Mouse (Mus musculus): Measurements from ENCODE around the gene Kat2b.

GRCm38 (mm10) chr17:53582805-53583204 is 16.1 kb downstream of the Kat2b start:
- no peak for TF ChIP-seq CTCF (IDR thresholded peaks at IDR 0.05; ENCODE audit: low read depth, low read length)
- no peak for TF ChIP-seq TAL1 (conservative IDR thresholded peaks at IDR 0.05; ENCODE audit: low read depth, low read length)
- no peak for TF ChIP-seq POLR2AphosphoS5 (IDR thresholded peaks at IDR 0.05; ENCODE audit: insufficient replicate concordance, low read depth, low read length)
